Mouse (Mus musculus) liver, postnatal 0 days (tissue): ENCODE results near the gene Kdm5a.

ENCODE experiments used
- CTCF ChIP-seq: sonication (generic); IDR thresholded peaks from 2 replicates; pipeline ENCODE4 v1.5.1; 2016; ENCODE audit warnings: antibody characterized with exemption, low read depth
- EP300 ChIP-seq: IDR thresholded peaks from 2 replicates; pipeline ENCODE4 v1.6.1; 2016; ENCODE audit warnings: antibody characterized with exemption, low read depth, mild to moderate bottlenecking

- TF ChIP-seq CTCF (no peak), EP300 (no peak)
Measured at GRCm38 (mm10) chr6:120491862-120492498, 128.1 kb downstream of the Kdm5a start.
